Mouse (Mus musculus) myocyte (in vitro differentiated cells): ENCODE measurements around the gene Slc4a1.

Source experiments
- CEBPB ChIP-seq: IDR thresholded peaks from 2 replicates; pipeline ENCODE4 v1.6.1; 2011; ENCODE audit warnings: mild to moderate bottlenecking, moderate library complexity; ENCODE audit not compliant: poor library complexity, insufficient read depth, severe bottlenecking
- E2F4 ChIP-seq: IDR thresholded peaks from one replicate; pipeline ENCODE4 v1.6.1; 2011; ENCODE audit warnings: mild to moderate bottlenecking, control low read depth, moderate library complexity; ENCODE audit not compliant: insufficient read depth
- POLR2A ChIP-seq: IDR thresholded peaks from one replicate; pipeline ENCODE4 v1.6.1; 2011; ENCODE audit warnings: low read depth, mild to moderate bottlenecking, control low read depth, moderate library complexity; ENCODE audit not compliant: insufficient read length

DNA sequence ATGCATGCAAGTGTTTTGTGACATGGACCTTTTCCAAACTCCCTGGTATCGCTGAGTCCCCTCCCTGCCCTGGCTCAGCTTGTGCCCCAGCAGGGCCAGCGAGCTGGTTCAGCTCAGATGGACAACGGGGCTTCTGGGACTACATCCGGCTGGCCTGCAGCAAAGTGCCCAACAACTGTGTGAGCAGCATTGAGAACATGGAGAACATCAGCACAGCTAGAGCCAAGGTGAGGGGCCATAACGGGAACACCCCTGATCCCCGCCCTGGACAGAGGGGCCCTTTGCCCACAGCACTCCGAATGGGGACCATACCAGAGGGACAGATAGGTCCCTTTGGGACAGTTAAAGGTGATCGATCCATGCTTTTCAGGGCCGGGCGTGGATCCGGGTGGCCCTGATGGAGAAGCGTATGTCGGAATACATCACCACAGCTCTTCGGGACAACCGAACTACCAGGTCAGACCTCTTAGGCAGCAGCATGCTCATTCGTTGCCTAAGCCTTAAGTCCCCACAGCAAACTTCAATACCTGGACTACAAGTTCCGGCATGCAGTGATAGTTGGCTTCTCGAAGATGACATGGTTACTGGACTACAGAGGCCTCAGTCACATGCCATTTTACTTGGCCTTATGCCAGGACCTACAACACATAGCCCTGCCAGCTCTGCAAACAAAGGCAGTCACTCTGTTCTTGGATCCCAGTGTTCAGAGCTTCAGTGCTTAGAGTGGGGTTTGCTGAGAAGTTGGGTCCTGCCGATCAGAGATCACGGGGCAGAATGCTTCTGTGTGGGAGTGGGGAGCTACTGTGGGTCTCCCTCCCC lies 32.2 kb upstream of the Slc4a1 start:
- no peak for TF ChIP-seq CEBPB
- no peak for TF ChIP-seq E2F4
- TF ChIP-seq POLR2A = no peak
